Mouse (Mus musculus): ENCODE measurements around the gene Coro1c. TPM values are rescaled to one million over a fixed set of nuclear protein-coding genes. Genes with fewer than 3 reads are reported as not detected.

Coro1c gene
- total RNA-seq, 4 experiments from 2014 or later = 21.9 to 30.3 (median 23.7) TPM

DNA sequence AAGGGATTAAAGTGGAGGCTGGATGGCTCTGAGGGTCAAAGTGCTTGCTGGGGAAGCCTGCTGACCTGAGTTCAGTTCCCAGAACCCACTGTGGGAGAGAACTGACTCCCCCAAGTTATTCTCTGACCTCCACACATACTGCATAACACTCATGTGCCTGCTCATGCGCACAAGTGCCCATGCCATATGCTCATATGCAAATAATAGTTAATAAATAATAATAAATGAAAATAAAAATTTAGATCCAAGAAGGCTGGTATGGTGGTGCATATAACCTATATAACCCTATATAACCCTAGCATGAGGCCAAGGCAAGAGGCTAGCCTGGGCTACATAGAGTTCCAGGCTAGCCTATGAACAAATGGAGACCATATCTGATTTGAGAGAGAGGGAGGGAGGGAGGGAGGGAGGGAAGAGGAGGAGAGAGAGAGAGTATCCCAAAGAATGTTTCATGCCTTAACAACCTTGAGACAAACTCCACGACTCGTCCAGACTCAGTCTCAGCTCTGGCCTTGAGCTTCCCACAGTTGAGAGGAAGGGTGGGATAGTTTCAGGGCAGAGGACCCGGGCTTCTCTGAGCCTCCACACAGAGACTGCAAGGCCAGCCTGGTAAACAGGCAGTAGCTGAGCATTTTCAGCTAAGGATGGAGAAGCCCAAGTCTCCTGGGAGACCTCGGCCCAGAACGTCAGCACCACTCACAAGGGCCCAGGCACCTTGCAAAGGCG, 78.8 kb downstream of the Coro1c start:
- no peak for DNase-seq (ENCODE audit: low spot score)

DNA sequence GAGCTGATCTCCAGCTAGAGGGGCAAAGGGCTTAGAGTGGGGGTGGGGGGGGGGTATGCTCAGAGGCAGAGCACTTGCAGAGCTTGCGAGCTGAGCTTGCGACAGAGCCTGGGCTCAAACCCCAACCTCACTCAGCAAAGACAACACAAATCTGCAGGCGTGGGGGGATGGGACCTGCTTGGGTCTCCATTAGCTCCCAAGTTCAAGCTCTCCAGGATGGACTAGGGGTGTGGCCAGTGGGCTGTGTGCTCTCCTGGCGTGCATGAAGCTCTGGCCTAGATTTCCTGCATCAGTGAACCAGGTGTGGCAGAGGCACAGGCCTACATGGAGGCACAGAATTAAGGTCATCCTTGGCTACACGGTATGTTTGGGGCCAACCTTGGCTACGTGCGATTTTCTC, 80.1 kb downstream of the Coro1c start:
- DNase-seq (ENCODE audit: low spot score) = no peak

DNA sequence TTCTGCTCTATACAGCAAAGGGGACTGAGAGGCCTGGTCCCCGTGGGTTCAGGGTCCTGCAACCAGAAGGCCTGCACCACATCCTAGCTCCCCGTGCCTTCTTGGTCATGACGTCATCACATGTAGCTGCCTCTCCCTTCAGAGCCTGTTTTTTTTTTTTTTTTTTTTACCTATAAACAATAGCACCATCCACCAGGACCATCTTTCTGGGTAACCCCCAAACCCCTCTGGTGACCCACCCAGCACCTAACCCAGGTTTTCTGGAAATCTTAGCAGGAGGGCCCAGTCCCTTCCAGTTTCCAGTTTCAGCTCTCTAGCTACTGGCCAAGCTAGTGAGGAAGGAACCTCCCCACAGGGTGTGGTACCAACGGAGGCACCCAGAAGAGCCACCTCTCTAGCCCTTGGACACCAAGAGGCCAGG, 80.6 kb downstream of the Coro1c start:
- DNase-seq (ENCODE audit: low spot score) = no peak

DNA sequence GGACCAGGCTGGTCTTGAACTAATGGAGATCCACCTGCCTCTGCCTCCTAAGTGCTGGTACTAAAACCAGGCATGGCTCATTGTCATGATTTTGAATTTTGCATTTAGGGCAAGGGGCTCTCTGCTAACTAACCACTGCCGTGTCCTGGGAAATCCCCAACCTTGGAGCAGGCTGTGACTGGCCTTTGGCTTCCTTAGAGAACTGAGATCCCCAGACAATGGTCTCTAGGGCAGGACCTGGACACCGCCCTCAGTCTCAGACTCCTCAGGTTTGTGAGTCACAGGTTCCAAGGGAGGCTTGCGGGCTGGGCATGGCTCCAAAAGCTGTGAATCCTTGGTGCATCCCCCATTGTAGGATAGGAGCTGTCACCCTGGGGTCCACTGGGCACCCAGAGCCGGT, 81.9 kb downstream of the Coro1c start:
- no peak for DNase-seq (ENCODE audit: low spot score)

DNA sequence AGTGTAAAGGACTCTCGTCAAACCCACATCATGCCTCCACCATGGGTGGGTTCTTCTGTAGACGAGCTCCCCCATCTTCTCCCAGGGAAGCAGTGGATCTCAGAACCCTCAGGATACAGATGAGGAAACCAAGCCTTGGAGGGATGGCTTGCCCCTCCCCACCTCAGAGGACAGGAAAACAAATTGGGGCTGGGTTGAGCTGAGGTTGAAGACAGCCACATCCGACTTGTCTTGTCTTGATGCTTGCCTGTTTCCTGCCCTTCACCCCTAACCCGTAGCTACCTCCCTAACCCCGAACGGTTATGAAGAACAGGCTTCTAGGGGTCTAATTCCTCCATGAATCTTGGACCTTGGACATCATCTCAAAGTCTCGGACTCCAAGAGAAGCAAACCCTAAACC, 83.0 kb downstream of the Coro1c start:
- no peak for DNase-seq (ENCODE audit: low spot score)

DNA sequence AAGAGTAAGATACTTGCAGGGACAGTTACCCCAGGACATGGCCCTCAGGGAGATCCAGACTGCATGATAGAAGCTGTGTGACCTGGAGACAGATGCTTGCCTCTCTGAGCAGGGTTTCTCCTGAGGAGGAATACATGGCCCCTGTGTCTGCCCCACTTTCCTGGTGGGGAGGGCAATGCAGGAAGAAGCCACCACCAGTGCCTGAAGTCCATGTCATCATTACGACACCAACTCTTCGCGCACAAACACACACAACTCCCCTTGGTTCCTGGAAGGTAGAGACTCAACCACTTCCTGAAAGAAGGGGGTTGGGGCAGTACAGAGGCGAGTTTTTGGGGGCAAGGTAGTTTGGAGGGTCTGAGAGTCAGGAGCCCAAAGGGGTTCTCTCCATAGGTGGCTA, 84.3 kb downstream of the Coro1c start:
- no peak for DNase-seq (ENCODE audit: low spot score)

DNA sequence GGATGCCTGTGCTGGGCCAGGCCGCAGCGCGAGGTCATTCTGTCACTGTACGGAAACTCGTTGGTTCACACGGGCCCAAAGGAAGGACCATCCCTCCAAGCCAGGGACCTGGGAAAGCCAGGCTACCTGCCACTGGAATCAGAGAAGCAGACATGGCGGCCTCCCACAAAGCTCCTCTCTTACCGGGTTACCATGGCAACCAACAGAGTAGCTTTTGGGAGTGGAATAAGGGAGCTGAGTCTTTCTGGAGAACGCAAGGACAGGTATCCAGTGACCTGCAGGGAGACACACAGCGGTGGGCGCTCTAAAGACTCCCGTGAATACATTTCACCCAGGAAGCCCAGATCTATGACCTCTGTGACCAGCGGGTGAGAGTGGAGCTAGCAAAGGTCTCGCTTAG, 90.0 kb downstream of the Coro1c start:
- DNase-seq (ENCODE audit: low spot score) = no peak

DNA sequence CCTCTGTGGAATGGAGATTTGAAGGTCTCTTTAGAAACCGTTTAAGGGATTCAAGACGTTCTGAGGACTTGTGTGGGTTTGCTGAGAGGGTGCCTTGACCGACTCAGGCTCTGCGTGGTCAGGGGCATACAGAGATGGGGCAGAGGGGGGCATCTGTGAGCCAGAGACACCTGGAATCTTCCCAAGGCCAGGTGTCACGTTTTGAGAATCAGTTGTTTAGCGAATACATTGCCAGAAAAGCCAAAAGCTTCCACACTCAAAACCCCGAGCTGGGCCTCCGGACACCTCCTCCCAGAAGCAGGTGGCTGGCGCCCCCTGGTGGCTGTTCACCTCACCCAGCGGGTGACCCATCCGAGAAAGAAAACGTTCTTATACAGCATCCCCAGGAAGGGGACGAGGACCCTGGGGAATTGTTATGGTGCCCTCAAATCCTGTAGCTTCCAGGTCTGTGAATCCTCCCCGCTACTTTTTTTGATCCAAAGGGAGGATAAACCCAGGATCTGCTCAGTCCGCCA, 92.9 kb downstream of the Coro1c start:
- DNase-seq (ENCODE audit: low spot score) = peak; percentile 38

DNA sequence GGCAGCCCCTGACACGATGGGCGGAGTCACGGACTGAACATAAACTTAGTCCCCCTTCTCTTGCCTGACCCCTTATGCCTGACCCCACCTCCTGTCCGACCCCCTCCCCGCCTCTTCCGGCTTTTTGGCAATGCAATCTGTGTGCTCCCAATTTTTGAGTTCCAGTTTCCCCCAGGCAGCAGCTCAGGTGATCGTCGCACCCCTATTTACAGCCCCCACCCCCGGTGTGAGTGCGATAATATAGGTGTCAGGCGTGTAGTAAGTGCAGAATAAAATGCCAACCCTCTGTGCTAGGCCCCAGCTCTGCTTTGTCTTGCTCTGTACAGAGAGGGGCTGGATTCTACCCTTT, 93.5 kb downstream of the Coro1c start:
- DNase-seq (ENCODE audit: low spot score) = no peak

DNA sequence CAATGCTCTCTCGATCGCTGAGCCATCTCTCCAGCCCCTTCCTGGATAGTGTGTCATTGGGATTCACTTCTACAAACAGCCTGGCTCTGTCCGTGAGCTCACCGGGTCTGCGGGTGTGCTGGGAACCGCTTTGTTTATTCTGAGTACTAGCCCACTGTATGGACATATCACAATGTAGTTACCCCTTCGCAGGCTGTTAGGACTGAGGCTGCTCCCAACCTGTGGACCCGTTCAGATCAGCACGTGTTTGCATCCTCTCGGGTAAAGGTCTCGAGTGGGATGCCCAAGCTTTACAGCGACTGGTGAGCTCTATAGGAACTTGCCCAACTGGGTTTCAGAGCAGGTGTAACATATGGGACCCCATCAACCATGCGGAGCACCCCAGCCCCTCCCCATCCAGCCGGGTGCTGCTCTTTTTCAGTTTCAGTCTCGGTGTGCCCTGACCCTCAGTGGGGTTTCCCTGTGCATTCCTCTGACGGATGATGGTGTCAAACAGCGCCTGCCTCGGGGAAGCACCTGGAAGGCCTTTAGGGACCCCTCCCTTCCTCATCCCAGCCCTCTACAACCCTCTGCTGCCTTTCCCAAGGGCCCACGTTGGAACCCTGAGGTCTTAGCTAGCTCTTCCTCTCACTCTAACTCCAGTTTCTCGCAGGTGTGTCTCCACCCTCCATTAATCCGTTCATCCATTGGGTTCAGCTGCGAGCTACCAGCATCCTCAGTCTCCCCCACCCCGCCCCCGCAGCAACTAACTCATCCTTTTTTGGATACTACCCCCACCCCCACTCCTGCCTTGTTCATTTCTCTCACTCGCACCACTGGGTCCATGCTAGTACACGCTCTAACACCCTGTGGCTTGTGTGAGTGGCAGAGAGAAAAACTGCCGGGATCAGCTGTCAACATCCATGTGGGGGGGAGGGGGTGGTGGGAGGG, 94.2 kb downstream of the Coro1c start:
- DNase-seq (ENCODE audit: low spot score) = no peak

DNA sequence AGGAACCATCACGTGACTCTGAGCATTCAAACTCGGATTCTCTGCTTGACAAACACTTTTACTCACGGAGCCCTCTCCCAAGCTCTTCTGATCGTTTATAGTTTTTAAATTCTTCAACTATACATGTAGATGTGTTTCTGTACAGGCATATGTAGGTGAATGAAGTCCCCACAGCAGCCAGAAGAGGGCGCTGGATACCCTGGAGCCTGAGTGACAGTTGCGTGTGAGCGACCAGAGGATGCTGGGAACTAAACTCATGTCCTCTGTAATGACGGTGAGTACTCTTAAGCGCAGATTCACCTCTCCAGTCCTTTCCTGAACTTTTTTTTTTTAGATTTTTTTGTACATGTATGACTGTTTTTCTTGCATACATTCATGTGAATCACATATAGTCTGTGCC, 95.0 kb downstream of the Coro1c start:
- no peak for DNase-seq (ENCODE audit: low spot score)

DNA sequence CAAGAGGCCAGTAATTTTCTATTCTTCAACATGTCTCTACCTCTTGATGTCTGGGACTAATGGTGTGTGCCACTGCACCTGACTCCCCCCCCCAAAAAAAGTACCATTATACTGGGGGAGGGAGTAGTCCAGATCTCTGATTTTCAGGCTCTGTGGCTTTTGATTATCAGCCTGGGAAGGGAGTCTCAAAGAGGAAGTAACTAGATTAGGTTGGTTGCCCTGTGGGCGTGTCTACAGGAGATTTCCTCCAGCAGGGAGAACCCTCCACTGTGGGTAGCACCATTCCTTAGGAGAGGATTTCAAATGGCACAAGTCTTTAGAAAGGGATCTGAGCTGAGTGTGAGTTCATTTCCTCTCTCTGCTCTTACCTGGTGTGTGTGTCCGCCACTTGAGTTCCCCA, 95.9 kb downstream of the Coro1c start:
- no peak for DNase-seq (ENCODE audit: low spot score)

DNA sequence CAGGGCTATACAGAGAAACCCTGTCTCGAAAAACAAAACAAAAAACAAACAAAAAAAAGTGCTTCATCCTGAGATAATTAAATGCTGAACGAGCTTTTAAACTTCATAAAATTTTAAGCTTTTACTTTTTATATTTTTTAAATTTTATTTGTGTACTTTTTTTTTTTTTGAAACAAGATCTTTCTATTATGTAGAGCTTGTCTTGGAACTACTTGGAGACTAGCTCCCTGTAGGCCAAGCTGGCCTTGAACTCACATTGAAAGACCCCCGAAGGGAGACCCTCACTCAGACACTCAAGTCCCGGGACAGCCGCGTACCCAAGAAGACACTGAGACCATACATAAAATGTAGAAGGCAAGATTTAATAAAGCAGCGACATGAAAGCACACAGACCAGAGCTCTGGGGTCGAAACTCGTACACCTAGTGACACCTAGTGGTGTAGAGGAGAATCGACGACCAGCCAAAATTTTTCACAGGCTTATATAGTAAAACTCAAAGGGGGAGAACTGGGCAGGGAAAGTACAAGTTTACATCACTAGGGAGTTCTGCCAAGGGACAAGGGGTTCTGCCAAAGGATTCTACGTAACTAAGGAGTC, 96.6 kb downstream of the Coro1c start:
- peak; percentile 34 for DNase-seq (ENCODE audit: low spot score)

DNA sequence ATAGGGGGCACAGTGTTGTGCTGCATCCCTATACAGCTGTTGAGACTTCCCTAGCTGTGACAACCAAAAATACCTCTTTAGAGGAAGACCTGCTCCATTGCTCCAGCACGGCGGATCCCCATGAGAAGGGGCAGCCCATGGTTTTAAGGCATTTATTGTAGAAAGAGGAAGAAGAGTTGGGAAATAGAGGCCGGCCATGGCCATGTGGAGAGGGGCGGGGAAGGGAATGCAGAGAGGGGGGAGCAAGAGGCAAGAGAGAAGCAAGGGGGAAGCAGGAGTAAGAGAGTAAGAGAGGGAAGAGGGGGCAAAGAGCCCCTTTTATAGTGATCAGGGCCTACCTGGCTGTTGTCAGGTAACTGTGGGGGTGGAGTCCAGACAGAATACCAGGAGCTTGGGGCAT, 98.4 kb downstream of the Coro1c start:
- no peak for DNase-seq (ENCODE audit: low spot score)

DNA sequence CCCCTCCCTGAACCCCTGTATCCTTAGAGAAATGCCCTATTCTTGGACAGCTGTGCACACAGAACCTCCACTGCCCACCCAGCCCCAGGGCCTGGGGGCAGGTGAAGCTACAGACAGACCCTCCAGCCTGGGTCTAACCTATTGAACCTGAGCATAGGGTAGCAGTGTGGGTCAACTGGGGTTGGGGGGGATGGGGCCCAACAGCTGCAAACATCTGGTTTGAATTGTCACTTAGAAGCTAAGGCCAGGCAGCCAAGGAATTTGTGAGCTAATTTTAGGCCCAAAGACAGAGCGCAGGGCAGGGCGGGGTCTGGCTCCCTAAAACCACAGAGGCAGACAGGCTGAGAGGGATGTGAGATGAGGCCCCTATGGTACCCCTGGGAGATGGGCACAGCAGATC, 100.4 kb downstream of the Coro1c start:
- no peak for DNase-seq (ENCODE audit: low spot score)

DNA sequence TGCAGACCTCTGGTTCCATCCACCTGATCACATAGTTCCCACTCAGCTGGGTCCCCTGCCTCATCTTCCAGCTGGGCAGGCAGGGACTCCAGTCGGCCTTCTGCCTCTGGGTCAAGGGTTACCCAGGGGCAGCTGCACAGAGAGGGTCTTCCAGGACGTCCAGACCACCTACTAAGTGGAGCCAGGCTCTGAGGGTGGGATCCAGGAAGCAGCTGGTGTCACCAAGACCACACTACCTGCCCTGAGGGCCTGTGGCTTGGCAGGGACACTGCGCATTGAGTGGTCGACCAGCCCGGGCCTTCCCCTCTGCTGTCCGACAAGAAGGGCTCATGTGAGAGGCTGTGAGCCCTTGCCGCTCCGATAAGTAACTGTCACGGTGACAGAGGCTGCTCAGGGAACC, 100.8 kb downstream of the Coro1c start:
- no peak for DNase-seq (ENCODE audit: low spot score)

DNA sequence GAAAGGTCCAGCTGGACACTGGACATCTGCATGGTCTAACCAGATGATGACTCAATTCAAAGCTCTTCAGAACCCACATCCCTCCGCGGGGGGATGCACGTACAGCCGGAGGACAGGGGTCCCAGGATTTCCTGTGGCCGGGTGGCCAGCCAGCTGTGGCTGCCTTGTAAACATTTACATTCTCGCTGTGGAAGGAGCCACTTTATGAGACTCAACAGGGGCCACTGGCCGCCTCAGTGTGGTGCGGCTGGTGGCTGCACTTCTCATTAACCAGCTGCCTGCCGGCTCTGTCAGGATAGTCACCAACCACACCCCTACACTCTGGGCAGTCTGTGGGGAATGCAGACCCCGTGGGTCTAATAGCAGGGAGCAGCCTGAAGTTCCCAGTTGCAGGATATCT, 102.1 kb downstream of the Coro1c start:
- no peak for DNase-seq (ENCODE audit: low spot score)

DNA sequence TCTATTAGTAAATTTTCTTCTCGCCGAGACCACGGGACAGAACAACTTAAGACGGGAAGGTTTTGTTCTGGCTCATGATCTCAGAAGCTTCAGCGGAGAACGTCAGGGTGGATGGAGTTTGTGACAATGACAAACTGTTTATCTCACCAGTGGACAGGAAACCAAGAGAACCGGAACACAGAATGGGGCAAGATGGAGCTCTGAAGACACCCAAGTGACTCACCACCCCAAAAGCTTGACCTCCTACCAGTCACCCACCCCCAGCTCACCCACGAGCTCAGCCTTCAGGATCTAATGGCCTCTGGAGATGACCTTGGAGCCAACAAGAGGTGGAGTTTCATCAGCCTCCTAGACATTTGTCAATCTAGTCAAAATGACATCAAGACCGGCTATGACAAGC, 103.3 kb downstream of the Coro1c start:
- no peak for DNase-seq (ENCODE audit: low spot score)

DNA sequence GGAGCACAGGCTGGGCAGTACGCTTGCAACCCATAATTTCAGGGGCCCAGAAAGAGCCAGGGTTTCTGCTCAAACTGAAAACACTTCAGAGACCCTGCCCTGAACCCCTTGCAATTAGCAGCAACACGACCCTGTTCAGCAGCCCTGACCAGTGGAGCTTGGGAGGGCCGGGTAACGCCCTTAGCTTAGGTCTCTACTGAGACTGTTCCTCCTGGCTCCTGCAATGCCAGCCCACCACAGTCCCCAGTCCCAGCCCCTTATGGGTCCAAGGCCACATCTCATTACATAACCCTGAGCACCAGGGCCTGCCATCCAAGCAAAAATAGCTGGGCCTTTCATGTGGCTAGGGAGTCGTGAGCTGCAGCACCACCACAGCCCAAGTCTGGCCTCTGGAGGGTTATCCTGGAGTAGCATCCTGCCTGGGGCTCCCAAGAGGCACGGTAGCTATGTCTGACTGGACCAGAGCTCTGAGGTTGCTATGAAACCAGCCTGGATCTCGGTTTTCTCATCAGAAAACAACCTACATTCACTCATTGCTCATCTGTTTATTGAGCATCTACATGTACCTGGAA, 104.1 kb downstream of the Coro1c start:
- DNase-seq (ENCODE audit: low spot score) = no peak

DNA sequence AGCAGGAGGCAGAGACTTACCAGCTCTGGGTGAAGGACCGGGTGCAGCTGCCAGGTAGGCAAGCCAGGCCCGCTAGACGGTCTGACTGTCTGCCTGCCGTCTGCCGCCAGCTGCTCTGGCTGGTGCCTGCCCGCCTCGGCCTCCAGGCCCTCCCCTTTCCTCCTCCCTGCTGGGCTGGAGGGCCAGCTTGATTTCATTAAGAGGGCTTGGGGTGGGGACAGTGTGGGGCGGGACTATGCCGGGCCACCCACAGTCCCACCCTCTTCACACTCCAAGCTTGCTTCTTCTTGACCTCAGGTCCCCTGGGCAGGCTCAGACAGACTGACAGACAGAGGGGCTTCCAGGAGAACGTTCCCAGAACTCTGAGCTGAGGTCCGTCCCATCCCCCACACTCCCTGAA, 108.3 kb downstream of the Coro1c start, which contains the start of gene Tmem119:
TSS of gene Tmem119 (minus strand) at position 237 of the 400 bp plus-strand sequence.
- DNase-seq (ENCODE audit: low spot score) = peak; percentile 40

DNA sequence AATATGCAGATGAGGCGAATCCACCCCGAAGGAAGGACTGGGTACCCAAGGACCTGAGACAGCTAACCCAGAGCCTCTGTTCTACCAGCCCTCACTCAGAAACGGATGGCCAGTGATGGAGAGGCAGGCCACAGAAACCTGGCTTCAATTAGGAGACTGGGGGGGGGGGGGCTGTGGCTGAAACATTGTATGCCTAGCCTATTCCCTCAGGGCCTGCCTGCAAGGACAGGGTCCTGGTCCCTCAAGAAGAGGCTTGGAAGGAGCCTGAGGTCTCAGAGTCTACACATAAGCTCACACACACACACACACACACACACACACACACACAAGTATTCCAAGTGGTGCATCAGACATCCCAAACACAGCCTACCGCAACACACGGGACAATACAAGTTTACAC, 108.9 kb downstream of the Coro1c start:
- DNase-seq (ENCODE audit: low spot score) = no peak

DNA sequence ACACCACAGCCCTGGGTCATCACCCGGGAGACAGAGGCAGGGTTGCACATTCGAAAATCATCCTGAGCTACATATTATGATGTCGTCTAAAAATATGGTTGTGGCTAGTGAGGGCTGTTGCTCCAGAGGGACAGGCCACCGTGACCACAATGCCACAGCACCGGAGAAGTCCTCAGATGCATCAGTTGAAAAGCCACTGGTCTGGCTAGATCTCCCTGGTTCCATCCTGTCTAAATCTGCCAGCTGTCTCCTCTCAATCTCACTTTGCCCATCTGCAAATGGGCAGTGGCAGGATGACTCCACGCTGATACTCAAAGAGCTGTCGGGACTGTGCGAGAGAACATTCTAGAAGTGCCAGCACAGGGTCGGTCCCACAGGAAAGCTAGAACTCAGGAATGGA, 110.0 kb downstream of the Coro1c start:
- DNase-seq (ENCODE audit: low spot score) = no peak

Measured in heart, adult 8-10 months (tissue).